Mouse (Mus musculus) lung, postnatal 10 days (tissue): ENCODE data around the gene Ccdc85c.

Experiments
- DNase-seq: peaks from one replicate; pipeline ENCODE4 v3.0.0; 2021

The Ccdc85c gene

GRCm38 (mm10) chr12:108238395-108239035, 36.7 kb downstream of the Ccdc85c start:
- no peak for DNase-seq

GRCm38 (mm10) chr12:108237300-108238006, 37.8 kb downstream of the Ccdc85c start:
- peak; percentile 59 for DNase-seq

GRCm38 (mm10) chr12:108235976-108236555, 39.2 kb downstream of the Ccdc85c start:
- DNase-seq, result no peak

GRCm38 (mm10) chr12:108234832-108235602, 40.2 kb downstream of the Ccdc85c start:
- no peak for DNase-seq

- DNase-seq, result no peak
These were observed 41.5 kb downstream of the Ccdc85c start for GRCm38 (mm10) chr12:108233736-108234135.

GRCm38 (mm10) chr12:108231901-108232300, 43.3 kb downstream of the Ccdc85c start:
- DNase-seq, result no peak

- peak; percentile 73 for DNase-seq
These were observed 44.1 kb downstream of the Ccdc85c start for GRCm38 (mm10) chr12:108230821-108231794.

- no peak for DNase-seq
These were observed 45.1 kb downstream of the Ccdc85c start for GRCm38 (mm10) chr12:108230077-108230476.

- no peak for DNase-seq
These were observed 47.7 kb downstream of the Ccdc85c start for GRCm38 (mm10) chr12:108227527-108227926.

GRCm38 (mm10) chr12:108226941-108227340, 48.3 kb downstream of the Ccdc85c start:
- no peak for DNase-seq

GRCm38 (mm10) chr12:108226216-108226615, 49.0 kb downstream of the Ccdc85c start:
- no peak for DNase-seq

- no peak for DNase-seq
These were observed 49.4 kb downstream of the Ccdc85c start for GRCm38 (mm10) chr12:108225781-108226180.

GRCm38 (mm10) chr12:108223357-108223756, 51.9 kb downstream of the Ccdc85c start:
- peak; percentile 37 for DNase-seq

- no peak for DNase-seq
These were observed 53.5 kb downstream of the Ccdc85c start for GRCm38 (mm10) chr12:108221712-108222111.

GRCm38 (mm10) chr12:108221206-108221605, 54.0 kb downstream of the Ccdc85c start:
- DNase-seq, result peak; percentile 54

- no peak for DNase-seq
These were observed 54.6 kb downstream of the Ccdc85c start for GRCm38 (mm10) chr12:108220621-108221020.

- DNase-seq, result no peak
These were observed 55.2 kb downstream of the Ccdc85c start for GRCm38 (mm10) chr12:108219825-108220616.

- peak; percentile 51 for DNase-seq
These were observed 56.1 kb downstream of the Ccdc85c start for GRCm38 (mm10) chr12:108219163-108219562.

GRCm38 (mm10) chr12:108217572-108217971, 57.7 kb downstream of the Ccdc85c start:
- DNase-seq, result peak; percentile 78

- no peak for DNase-seq
These were observed 58.4 kb downstream of the Ccdc85c start for GRCm38 (mm10) chr12:108216611-108217370.
